15 mouse cellular contexts compared by ENCODE assay signal in the genomic region with DNA sequence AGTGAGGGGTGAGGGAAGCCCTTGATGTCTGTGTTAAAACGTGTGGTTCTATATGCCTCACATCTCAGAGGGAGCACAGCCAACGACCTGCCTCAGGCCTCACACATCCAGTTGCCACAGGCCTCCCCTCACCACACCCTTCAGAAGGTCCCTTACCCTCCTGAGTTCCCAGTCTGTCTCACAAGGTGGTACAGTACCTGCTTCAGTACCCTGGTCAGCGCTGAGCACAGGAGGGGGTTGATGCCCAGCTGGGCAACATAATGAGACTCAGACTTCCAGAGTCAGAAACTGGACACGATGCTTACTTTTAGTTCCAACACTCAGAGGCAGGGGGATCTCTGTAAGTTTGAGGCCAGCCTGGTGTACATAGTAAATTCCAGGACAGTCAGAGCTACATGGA. TPM values are rescaled to one million over a fixed set of nuclear protein-coding genes. Genes with fewer than 3 reads are reported as not detected.
DNase-seq lines count a peak whose midpoint lies in the region; ATAC-seq lines count a peak whose summit lies in the region.
"Had no signal": no experiment of that assay in that cellular context is flagged by ENCODE, and none has a peak within 500 bp of the region (broad histone marks: within the 10 kb centered on the region; RNA-seq: fewer than 3 reads in every experiment).

No protein-coding gene starts in this region.

- peak; percentile 30 for DNase-seq in kidney, adult 9 months
- DNase-seq in kidney, postnatal 25 days = no peak
- peak; percentile 66 for DNase-seq in ES-CJ7 (ENCODE audit: low read depth, low spot score)
- peak; percentile 49 for DNase-seq in NIH3T3 (ENCODE audit: low read depth)
- peak; percentile 52 for DNase-seq in forelimb bud, embryonic 11.5 days (ENCODE audit: low read depth, low spot score)
- DNase-seq in urinary bladder, postnatal 10 days (ENCODE audit: low spot score) = no peak
- DNase-seq: embryo, embryonic 11 days; forebrain, postnatal 0 days; heart, adult 11 months; liver, embryonic 13.5 days had no signal

- no peak for ATAC-seq in erythroblast, adult 5-6 weeks (replicated peaks; ENCODE audit: low FRiP score, poor library complexity, severe bottlenecking)
- ATAC-seq: activated CD4-positive, CD25-positive, alpha-beta regulatory T cell, adult 4 months; CD4-positive, CD25-positive, alpha-beta regulatory T cell, adult 4 months; forebrain, postnatal 0 days; intestine, embryonic 15.5 days had no signal

RNA-seq across cellular contexts. Expression of a gene that starts 8.4 kb away (rescaled TPM):
- total RNA-seq in erythroblast, adult 5-6 weeks (2015; ENCODE audit: low replicate concordance) = not detected in 2 replicates
- total RNA-seq in erythroblast, adult 5-6 weeks (2017; ENCODE audit: low replicate concordance) = not detected in 2 replicates
- total RNA-seq: neutrophil, adult 5-6 weeks had no signal

RNA-seq across cellular contexts. Expression of a gene that starts 9.1 kb away (rescaled TPM):
- total RNA-seq in erythroblast, adult 5-6 weeks (2015; ENCODE audit: low replicate concordance) = 4.4 and 7.7 TPM in 2 replicates
- 1.8 and 3.7 TPM in 2 replicates for total RNA-seq in erythroblast, adult 5-6 weeks (2017; ENCODE audit: low replicate concordance)

Comparison
In these comparisons a context has a peak if more than half of its experiments do, and no peak if none do; other contexts are left out.
1. DNase-seq: peak in kidney, adult 9 months (single experiment), ES-CJ7 (single experiment), NIH3T3 (single experiment) and forelimb bud, embryonic 11.5 days (single experiment); none in kidney, postnatal 25 days (0 of 2) and urinary bladder, postnatal 10 days (single experiment).